Mouse (Mus musculus) adrenal gland, adult (tissue): Measurements from ENCODE around the gene Ppm1e.
"Not testable (repeated sequence)": the region's sequence is repeated elsewhere in the genome, so short reads cannot be mapped to it uniquely, and the experiment has no call there.

Experiments
- DNase-seq, 2 experiments: peaks; one replicate each; pipeline ENCODE4 v3.0.0; 2022 to 2023; ENCODE audit warnings: low spot score in 1 of 2; ENCODE audit not compliant: inconsistent age in 2 of 2

Gene Ppm1e

DNA sequence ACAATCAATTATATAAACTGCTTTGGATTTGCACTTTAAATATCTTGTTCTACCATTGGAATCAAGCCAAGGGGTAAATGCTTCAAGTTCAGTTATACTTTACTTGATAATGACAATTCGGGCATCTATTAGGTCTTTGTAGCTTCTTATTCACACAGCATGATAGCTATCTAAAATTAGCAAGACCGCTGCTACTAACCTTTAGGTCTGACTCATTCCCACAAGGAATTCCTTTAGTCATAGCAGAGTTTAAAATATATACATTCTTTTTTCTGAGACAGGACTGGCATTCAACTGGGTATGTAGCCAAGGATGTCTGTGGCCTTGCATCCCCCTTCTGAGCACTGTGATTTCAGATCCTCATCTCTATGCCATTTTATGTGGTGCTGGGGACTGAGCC, 48.5 kb downstream of the Ppm1e start:
- DNase-seq = no peak

- peak; percentile 49 to 79 for DNase-seq
Measured at GRCm38 (mm10) chr11:87309329-87310074, 49.3 kb downstream of the Ppm1e start.

DNA sequence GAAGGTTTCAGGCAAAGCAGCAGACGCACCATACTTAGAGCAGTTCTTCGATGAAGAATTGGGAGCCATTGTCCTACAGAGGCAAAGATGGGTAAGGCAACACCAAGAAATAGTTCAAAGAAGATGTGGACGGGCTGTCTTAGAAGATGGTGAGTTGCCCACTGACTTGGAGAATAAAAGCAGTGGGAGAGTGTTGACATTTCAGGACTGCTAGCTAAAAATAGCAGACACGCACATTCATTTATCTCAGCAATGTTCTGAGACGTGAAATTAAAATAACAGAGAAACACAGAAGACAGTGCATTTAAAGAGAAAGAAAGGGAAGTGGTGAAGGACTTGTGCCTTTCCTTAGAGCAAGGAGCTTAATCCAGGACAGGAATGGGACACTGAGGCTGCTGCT, 59.8 kb downstream of the Ppm1e start:
- DNase-seq = no peak

DNA sequence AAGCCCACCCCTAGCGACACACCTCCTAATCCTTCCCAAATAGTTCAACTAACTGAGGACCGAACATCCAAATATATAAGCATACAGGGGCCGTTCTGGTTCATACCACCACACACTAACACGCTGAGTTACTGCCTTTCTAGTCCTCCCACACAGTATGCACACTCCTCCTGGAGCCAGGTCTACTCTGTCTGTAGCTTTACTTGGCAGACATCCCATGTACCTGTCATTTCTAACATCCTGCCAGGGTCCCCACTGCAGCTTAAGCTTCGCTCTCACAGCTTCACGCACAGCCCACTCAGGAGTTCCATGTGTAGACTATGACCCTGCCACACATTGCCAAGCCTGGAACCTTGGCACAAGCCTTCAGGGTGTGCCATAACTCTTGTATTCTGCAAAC, 62.4 kb downstream of the Ppm1e start:
- DNase-seq = no peak

- DNase-seq = no peak
Measured at GRCm38 (mm10) chr11:87295636-87296035, 63.2 kb downstream of the Ppm1e start.

- no peak for DNase-seq
Measured at GRCm38 (mm10) chr11:87289313-87289712, 69.5 kb downstream of the Ppm1e start.

DNA sequence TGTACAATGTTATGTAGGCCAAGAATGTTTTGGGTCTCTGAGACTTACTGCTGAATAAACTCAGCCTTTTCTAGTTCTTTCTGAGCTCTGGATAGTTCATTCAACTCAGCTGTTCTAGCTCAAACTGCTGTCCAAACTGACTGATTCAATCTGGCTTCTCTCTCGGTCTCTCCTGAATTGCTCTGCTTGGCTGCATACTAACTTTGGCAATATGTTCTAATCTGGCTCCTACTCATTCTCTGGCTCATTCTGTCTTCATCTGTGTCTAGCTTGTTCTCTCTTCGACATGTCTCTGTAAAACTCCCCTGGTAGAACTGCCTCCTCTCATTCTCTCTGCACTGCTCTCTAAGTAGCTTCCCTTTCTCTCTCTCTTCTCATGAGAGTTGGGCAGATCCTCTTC, 72.6 kb downstream of the Ppm1e start:
- no peak for DNase-seq

GRCm38 (mm10) chr11:87281907-87282475, 76.8 kb downstream of the Ppm1e start:
- DNase-seq = peak in 1 of 2 experiments; percentile 70

DNA sequence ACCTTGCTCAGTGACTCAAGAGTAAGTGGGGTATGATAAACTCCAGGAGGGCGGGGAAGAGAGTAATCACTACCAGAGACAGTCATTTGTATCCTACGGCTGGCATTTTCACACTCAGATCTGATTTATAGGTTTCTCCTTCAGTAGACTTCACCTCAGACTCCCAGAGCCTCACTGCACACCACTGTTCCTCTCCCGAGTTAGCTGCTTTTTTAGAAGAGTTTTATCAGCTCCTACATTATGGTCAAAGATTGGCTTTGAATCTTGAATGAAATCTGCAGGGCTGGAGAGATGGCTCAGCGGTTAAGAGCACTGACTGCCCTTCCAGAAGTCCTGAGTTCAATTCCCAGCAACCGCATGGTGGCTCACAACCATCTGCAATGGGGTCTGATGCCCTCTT, 79.4 kb downstream of the Ppm1e start:
- DNase-seq = peak in 1 of 2 experiments; percentile 66

DNA sequence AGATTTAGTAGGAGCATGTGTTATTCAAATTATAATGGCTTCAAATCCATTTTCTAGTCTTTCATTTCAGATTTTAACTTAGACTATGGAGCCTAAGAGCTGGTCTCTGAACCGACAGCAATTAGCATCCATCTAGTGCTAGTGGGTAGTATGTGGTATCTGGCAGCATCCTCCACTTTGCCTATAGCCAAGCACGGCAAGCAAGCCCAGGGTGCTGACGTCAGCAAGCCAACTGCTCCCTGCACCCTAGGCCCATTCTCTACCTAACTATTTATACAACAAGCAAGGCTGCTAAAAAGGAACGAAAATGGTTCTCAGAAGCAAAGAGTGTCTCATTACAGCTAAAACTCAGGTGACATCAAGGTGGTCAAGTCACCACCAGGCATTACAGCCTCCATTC, 80.0 kb downstream of the Ppm1e start:
- no peak for DNase-seq

DNA sequence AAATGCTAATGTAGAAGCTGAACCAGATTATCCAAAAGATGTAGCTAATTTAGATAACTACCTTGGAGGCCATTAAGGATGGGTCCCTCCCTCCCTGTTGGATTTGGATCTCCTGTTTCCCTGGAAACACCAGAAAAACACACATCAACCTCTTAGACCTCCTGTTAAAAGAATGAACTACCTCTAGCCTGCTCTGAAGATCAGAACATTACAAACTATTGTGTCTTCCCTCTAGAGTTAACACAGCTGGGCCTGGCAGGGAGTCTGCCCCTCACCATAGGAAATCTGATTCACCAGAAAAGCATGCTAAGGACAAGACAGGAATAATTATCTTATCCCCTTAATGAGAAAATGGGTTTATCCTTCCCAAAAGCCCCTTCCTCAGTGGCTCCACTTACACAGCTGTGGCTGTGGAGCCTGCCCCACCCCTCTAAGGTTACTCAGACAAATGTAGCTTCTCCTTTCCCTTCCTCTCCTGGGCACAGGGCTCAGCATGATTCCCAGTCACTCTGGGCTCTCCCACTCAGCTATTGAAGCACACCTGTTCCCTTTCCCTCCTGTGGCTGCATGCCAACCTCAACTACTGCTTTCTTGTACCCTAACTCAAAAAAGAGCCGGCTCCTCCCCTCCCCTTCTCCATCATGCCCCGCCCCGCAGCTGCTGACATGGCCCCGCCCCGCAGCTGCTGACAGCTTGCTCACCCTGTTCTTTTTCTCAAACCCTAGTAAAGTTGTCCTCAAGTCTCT, 82.4 kb downstream of the Ppm1e start:
- no peak for DNase-seq

DNA sequence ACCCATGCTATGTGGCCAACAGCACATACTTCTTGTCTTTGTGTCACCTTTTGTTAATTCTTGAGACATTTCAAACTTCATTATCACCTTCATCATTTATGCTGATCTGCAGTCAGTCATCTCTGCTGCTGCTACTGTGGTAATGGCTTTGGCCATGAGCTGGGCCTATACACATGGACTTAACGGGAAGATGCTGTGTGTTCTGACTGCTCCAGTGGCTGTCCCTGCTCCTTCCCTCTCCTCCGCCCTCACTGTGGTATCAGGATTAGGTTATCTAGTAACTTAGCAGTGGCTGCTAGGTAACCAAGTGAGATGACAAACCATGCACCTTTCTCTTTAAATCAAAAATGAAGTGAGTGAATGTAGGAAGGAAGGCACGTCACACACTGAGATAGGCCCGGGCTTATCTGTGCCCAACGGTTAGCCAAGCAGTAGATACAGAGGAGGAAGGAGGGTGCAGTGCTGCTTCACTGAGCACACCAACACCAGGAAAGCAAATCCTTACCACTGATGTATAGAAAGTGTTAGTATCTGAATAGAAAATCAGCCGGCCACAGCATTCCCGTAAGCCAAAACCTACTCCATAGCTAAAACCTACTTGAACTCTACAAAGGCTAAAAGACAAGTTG, 83.3 kb downstream of the Ppm1e start:
- no peak for DNase-seq

GRCm38 (mm10) chr11:87272725-87273124, 86.1 kb downstream of the Ppm1e start:
- DNase-seq = no peak

DNA sequence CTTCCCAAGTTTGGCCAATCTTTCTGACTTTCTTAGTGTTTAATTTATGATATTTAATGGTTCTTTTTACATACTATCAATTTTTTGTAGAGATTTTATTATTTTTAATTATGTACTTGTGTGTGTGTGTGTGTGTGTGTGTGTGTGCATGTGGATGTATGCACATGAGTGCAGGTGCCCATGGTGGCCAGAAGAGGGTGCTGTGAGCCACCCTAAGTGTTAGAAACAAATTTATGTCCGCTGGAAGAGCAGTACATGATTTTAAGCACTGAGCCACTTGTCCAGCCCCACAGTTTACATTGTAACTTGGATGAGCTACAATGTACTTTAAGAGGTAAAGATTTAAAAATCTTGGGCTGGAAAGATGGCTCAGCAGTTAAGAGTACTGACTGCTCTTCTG, 87.3 kb downstream of the Ppm1e start:
- no peak for DNase-seq

GRCm38 (mm10) chr11:87270958-87271357, 87.9 kb downstream of the Ppm1e start:
- no peak for DNase-seq

- DNase-seq = no peak
Measured at GRCm38 (mm10) chr11:87270446-87270845, 88.4 kb downstream of the Ppm1e start.

DNA sequence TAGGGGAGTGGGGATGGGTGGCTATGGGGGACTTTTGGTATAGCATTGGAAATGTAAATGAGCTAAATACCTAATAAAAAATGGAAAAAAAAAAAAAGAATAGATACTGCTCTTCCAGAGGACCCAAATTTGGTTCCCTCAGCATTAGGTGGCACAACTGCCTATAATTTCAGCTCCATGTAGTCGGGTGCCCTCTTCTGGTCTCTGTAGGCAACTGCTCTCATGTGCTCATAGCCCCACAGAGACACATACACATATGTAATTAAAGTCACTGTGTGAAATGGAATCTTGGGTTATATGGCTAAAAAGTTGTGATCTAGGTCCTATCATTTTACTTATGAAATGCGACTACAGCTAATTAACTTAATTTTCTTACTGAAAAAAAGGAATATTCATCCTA, 90.0 kb downstream of the Ppm1e start:
- DNase-seq = no peak

GRCm38 (mm10) chr11:87266246-87266645, 92.6 kb downstream of the Ppm1e start:
- no peak for DNase-seq

- no peak for DNase-seq
Measured at GRCm38 (mm10) chr11:87263946-87264345, 94.9 kb downstream of the Ppm1e start.

DNA sequence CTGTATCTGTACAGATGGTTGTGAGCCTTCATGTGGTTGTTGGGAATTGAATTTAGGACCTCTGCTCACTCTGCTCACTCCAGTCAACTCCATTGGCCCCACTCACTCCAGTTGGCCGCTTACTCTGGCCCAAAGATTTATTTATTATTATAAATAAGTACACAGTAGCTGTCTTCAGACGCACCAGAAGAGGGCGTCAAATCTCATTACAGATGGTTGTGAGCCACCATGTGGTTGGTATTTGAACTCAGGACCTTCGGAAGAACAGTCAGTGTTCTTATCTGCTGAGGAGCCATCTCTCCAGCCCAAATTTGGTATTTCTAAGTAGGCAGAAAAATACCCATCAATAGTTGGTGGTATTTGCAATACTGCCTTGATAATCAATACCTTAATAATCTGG, 97.1 kb downstream of the Ppm1e start:
- DNase-seq = not testable (repeated sequence)

DNA sequence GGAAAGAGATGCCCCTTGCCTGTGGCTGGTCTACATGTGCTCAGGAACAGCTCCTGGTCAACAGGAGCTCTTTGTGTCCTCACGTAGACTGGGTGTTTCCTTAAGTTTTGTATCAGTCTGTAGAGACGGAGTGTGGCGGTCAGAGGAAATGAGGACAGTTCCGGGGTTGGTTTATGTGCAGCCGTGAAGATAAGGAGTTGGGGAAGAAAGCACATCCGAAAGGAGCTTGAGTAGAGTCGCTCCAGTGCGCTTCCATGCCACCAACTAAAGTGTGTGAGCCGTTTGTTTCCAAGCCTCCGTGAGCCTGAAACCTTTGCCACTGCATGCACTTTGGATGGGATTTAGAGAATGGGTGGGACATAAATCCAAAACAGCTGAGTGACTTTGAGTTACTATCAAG, 99.0 kb downstream of the Ppm1e start:
- DNase-seq = no peak

DNA sequence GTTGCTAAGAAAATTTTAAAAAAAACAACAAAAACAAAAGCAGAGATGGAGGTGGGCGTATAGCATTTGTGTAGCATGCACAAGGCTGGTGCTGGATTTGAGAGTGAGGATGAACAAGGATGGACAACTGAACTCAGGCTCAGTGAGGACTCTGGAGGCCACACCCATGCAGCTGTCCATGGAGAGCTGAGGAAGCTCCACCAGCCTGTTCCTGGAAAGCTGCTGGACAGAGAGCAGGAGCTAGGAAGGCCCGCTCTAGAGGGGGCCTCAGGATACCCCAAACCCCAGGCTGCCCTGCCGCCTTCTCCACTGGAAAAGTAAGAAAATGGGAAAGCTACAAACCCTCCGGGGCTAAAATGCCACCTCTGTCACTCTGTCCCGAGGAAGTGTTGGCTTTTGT, 101.5 kb downstream of the Ppm1e start:
- no peak for DNase-seq
